Mouse (Mus musculus): ENCODE measurements around the gene Gm26620. TPM values are rescaled to one million over a fixed set of nuclear protein-coding genes. Genes with fewer than 3 reads are reported as not detected.

The Gm26620 gene
- polyA plus RNA-seq, 1 experiment from 2014 or later = 0.66 TPM

- Histone ChIP-seq H3K9ac (ENCODE audit: low read depth, low read length) (no peak overlapping the region), H3K27me3 (ENCODE audit: control insufficient read depth, insufficient read depth, low read length) (no peaks in the 10 kb centered on the region), H3K27ac (ENCODE audit: low read depth, low read length) (no peak overlapping the region), H3K9me3 (replicated peaks; ENCODE audit: control insufficient read depth, low read length) (no peaks in the 10 kb centered on the region), H3K36me3 (ENCODE audit: control insufficient read depth, insufficient read depth, low read length) (no peaks in the 10 kb centered on the region), H3K4me3 (ENCODE audit: low read depth, low read length) (no peak overlapping the region), H3K4me1 (ENCODE audit: control insufficient read depth, insufficient read depth, low read length) (no peaks in the 10 kb centered on the region), H3K4me2 (no peak overlapping the region)
- 75% methylated on average over 5 of the region's 5 CpGs for WGBS (ENCODE audit: insufficient replicate concordance)
- ATAC-seq (replicated peaks; ENCODE audit: insufficient number of reproducible peaks, low FRiP score, low TSS enrichment) = no peak
Measured at GRCm38 (mm10) chr1:170896651-170897281, 11.9 kb downstream of the Gm26620 start.

GRCm38 (mm10) chr1:170898413-170899075 is 13.7 kb downstream of the Gm26620 start:
- peaks cover 5% of the 10 kb centered on the region; the same call in 1 of the 2 replicates for H3K27me3 ChIP-seq (ENCODE audit: control insufficient read depth, insufficient read depth, low read length)
- H3K9ac ChIP-seq (ENCODE audit: low read depth, low read length) = no peak overlapping the region
- H3K36me3 ChIP-seq (ENCODE audit: control insufficient read depth, insufficient read depth, low read length) = no peaks in the 10 kb centered on the region
- no peak overlapping the region for H3K4me2 ChIP-seq
- no peak overlapping the region for H3K4me3 ChIP-seq (ENCODE audit: low read depth, low read length)
- ATAC-seq (replicated peaks; ENCODE audit: insufficient number of reproducible peaks, low FRiP score, low TSS enrichment) = no peak
- H3K9me3 ChIP-seq (replicated peaks; ENCODE audit: control insufficient read depth, low read length) = no peaks in the 10 kb centered on the region
- no peaks in the 10 kb centered on the region for H3K4me1 ChIP-seq (ENCODE audit: control insufficient read depth, insufficient read depth, low read length)
- WGBS (ENCODE audit: insufficient replicate concordance) = 59% methylated on average over 16 of the region's 16 CpGs
- no peak overlapping the region for H3K27ac ChIP-seq (ENCODE audit: low read depth, low read length)

DNA sequence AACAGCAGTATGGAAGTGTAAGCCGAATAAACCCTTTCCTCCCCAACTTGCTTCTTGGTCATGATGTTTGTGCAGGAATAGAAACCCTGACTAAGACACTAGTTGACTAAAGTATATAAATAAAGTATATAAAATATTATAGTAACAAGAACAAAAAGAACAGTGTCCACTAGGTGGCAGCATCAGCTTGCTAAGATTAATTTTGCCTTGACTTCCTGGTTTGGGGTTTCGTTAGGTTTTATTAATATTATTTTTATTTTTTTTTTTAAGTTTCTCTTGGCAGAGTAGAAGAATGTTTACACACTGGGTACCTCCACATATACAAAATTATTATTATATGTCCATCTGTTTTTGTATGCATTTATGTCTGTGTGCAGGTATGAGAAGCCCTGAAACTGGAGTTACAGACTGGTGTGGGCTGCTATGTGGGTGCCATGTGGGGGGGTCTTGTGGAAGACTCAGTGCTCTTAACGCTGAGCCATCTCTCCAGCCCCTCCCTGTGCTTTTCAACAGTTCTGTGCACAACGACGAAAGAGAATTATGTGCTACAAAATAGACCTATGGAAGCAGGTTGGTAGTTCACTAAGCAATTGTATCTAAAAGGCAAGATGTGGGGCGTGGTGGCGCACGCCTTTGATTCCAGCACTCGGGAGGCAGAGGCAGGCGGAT is 16.1 kb downstream of the Gm26620 start:
- ATAC-seq (replicated peaks; ENCODE audit: insufficient number of reproducible peaks, low FRiP score, low TSS enrichment) = no peak

DNA sequence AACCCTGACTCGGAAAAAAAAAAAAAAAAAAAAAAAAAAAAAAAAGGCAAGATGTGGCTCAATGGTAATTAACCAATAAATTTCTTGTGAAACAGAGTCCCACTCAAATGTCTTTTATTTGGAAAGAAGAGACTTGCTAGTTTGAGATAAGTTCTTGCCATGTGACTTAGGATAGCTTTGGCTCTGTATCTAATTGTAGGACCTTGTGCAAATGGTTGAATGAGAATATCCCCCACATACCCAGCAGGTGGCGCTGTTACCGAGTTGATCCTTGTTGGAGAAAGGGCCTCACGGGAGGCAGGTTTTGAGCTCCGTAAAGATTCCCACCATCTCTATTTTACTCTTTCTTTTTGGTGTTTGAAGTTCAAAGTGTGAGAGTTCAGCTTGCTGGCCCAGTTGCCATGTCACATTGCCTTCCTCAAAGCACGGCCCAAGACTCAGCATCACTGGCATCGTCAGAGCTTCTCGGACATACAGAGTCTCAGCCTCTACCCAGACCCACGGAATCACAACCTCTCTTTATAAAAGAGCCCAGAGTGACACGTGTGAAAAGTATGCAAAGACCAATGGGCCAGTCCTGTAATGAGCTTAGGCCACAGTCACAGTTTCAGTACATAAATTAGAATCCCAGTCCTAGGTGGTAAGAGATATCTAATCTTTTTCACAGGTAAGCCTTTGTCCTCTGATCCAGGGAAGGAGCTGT is 16.8 kb downstream of the Gm26620 start:
- 0 out of 2 replicates have a peak, but pooled peaks have one; percentile 14 for ATAC-seq (replicated peaks; ENCODE audit: insufficient number of reproducible peaks, low FRiP score, low TSS enrichment)
- no peak overlapping the region for H3K4me3 ChIP-seq (ENCODE audit: low read depth, low read length)
- H3K4me2 ChIP-seq = peak overlapping the region; percentile 37
- no peaks in the 10 kb centered on the region for H3K4me1 ChIP-seq (ENCODE audit: control insufficient read depth, insufficient read depth, low read length)
- H3K9me3 ChIP-seq (replicated peaks; ENCODE audit: control insufficient read depth, low read length) = no peaks in the 10 kb centered on the region
- no peak overlapping the region for H3K9ac ChIP-seq (ENCODE audit: low read depth, low read length)
- no peak overlapping the region for H3K27ac ChIP-seq (ENCODE audit: low read depth, low read length)
- H3K27me3 ChIP-seq (ENCODE audit: control insufficient read depth, insufficient read depth, low read length) = peaks cover 22% of the 10 kb centered on the region
- no peaks in the 10 kb centered on the region for H3K36me3 ChIP-seq (ENCODE audit: control insufficient read depth, insufficient read depth, low read length)
- 30% methylated on average over 10 of the region's 10 CpGs for WGBS (ENCODE audit: insufficient replicate concordance)

More for the DNA sequence above, 16.1 kb downstream of the Gm26620 start:
- no peaks in the 10 kb centered on the region for H3K9me3 ChIP-seq (replicated peaks; ENCODE audit: control insufficient read depth, low read length)
- H3K27ac ChIP-seq (ENCODE audit: low read depth, low read length) = no peak overlapping the region
- no peaks in the 10 kb centered on the region for H3K4me1 ChIP-seq (ENCODE audit: control insufficient read depth, insufficient read depth, low read length)
- no peaks in the 10 kb centered on the region for H3K36me3 ChIP-seq (ENCODE audit: control insufficient read depth, insufficient read depth, low read length)
- H3K27me3 ChIP-seq (ENCODE audit: control insufficient read depth, insufficient read depth, low read length) = peaks cover 14% of the 10 kb centered on the region
- H3K4me2 ChIP-seq = peak overlapping the region; percentile 37
- H3K4me3 ChIP-seq (ENCODE audit: low read depth, low read length) = no peak overlapping the region
- 32% methylated on average over 10 of the region's 10 CpGs for WGBS (ENCODE audit: insufficient replicate concordance)
- H3K9ac ChIP-seq (ENCODE audit: low read depth, low read length) = no peak overlapping the region

DNA sequence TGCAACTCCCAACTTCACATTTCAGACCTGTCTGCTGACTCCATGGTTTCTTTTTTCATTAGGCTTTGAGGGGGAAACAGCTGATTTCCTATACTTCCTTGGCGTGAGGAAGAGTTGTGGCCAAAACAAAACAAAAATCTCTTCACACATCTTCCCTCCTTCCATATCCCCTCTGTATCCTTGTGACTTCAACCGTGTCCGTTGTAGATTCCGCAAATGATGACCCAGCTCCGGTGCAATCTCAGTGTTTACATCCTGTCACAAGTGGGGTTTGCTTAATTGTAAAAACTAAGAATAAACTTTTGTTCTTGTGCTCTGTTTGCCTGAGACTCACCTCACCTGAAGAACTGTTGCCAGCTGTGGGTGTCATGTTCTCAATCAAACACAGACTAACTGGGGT is 18.6 kb downstream of the Gm26620 start:
- ATAC-seq (replicated peaks; ENCODE audit: insufficient number of reproducible peaks, low FRiP score, low TSS enrichment) = no peak
- peaks cover 5% of the 10 kb centered on the region for H3K4me1 ChIP-seq (ENCODE audit: control insufficient read depth, insufficient read depth, low read length)
- H3K36me3 ChIP-seq (ENCODE audit: control insufficient read depth, insufficient read depth, low read length) = no peaks in the 10 kb centered on the region
- H3K27me3 ChIP-seq (ENCODE audit: control insufficient read depth, insufficient read depth, low read length) = peaks cover 39% of the 10 kb centered on the region
- H3K9me3 ChIP-seq (replicated peaks; ENCODE audit: control insufficient read depth, low read length) = no peaks in the 10 kb centered on the region
- no peak overlapping the region for H3K9ac ChIP-seq (ENCODE audit: low read depth, low read length)
- no peak overlapping the region for H3K4me2 ChIP-seq
- 67% methylated on average over 5 of the region's 5 CpGs for WGBS (ENCODE audit: insufficient replicate concordance)
- no peak overlapping the region for H3K4me3 ChIP-seq (ENCODE audit: low read depth, low read length)
- no peak overlapping the region for H3K27ac ChIP-seq (ENCODE audit: low read depth, low read length)

DNA sequence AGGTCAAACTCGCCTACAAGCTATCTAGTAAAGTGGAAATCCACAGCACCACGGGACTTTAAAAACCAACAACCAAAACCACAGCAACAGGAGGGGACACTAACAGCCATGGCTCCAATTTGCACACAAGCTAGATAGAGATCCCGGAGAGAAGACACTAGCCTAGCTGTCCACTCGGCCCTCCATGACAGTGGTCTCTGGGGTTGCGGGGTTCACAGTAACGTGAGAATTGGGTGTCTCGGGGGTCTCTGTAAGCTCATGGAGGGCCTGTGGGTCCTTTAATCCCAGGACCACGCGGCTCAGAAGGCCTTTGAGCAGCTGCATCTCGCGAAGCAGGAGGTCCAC is 22.2 kb downstream of the Gm26620 start:
- no peaks in the 10 kb centered on the region for H3K9me3 ChIP-seq (replicated peaks; ENCODE audit: control insufficient read depth, low read length)
- H3K36me3 ChIP-seq (ENCODE audit: control insufficient read depth, insufficient read depth, low read length) = no peaks in the 10 kb centered on the region
- H3K4me2 ChIP-seq = peak overlapping the region; percentile 91
- H3K9ac ChIP-seq (ENCODE audit: low read depth, low read length) = no peak overlapping the region
- H3K4me3 ChIP-seq (ENCODE audit: low read depth, low read length) = peak overlapping the region; percentile 47
- peaks cover 57% of the 10 kb centered on the region for H3K27me3 ChIP-seq (ENCODE audit: control insufficient read depth, insufficient read depth, low read length)
- H3K4me1 ChIP-seq (ENCODE audit: control insufficient read depth, insufficient read depth, low read length) = peaks cover 5% of the 10 kb centered on the region
- no peak for ATAC-seq (replicated peaks; ENCODE audit: insufficient number of reproducible peaks, low FRiP score, low TSS enrichment)
- 24% methylated on average over 11 of the region's 11 CpGs for WGBS (ENCODE audit: insufficient replicate concordance)
- no peak overlapping the region for H3K27ac ChIP-seq (ENCODE audit: low read depth, low read length)

- ATAC-seq (replicated peaks; ENCODE audit: insufficient number of reproducible peaks, low FRiP score, low TSS enrichment) = peak; percentile 59; the same call in 1 of the 2 replicates
- H3K27ac ChIP-seq (ENCODE audit: low read depth, low read length) = no peak overlapping the region
- no peaks in the 10 kb centered on the region for H3K9me3 ChIP-seq (replicated peaks; ENCODE audit: control insufficient read depth, low read length)
- H3K4me3 ChIP-seq (ENCODE audit: low read depth, low read length) = peak overlapping the region; percentile 47
- peaks cover 5% of the 10 kb centered on the region for H3K4me1 ChIP-seq (ENCODE audit: control insufficient read depth, insufficient read depth, low read length)
- no peaks in the 10 kb centered on the region for H3K36me3 ChIP-seq (ENCODE audit: control insufficient read depth, insufficient read depth, low read length)
- peaks cover 58% of the 10 kb centered on the region for H3K27me3 ChIP-seq (ENCODE audit: control insufficient read depth, insufficient read depth, low read length)
- peak overlapping the region; percentile 91 for H3K4me2 ChIP-seq
- 1% methylated on average over 68 of the region's 71 CpGs for WGBS (ENCODE audit: insufficient replicate concordance)
- peak overlapping the region; percentile 50; the same call in 1 of the 2 replicates for H3K9ac ChIP-seq (ENCODE audit: low read depth, low read length)
Measured at GRCm38 (mm10) chr1:170907456-170908191, 22.8 kb downstream of the Gm26620 start.

DNA sequence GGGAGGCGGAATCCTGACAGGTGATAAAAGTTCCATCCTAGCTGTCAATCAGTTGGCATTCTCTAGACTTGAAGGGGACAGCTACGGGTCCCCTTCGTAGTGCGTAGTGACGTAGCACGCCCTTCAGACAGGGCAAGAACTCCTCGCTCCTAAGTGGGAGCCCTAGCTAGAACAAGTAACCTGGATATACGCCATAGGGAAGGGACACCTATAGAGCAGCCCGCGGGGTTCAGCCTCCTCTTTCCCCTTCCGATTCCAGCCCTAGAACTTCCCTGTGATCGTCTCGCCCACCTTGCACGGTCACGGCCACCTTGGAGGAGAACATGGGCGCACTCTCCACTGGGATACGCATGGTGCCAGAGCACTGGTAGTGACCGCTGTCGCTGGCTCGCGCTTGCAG is 23.5 kb downstream of the Gm26620 start:
- peak overlapping the region; percentile 91 for H3K4me2 ChIP-seq
- H3K27me3 ChIP-seq (ENCODE audit: control insufficient read depth, insufficient read depth, low read length) = peaks cover 62% of the 10 kb centered on the region
- peaks cover 5% of the 10 kb centered on the region for H3K4me1 ChIP-seq (ENCODE audit: control insufficient read depth, insufficient read depth, low read length)
- H3K27ac ChIP-seq (ENCODE audit: low read depth, low read length) = no peak overlapping the region
- H3K36me3 ChIP-seq (ENCODE audit: control insufficient read depth, insufficient read depth, low read length) = no peaks in the 10 kb centered on the region
- 4% methylated on average over 21 of the region's 21 CpGs for WGBS (ENCODE audit: insufficient replicate concordance)
- peak overlapping the region; percentile 47 for H3K4me3 ChIP-seq (ENCODE audit: low read depth, low read length)
- no peak for ATAC-seq (replicated peaks; ENCODE audit: insufficient number of reproducible peaks, low FRiP score, low TSS enrichment)
- H3K9me3 ChIP-seq (replicated peaks; ENCODE audit: control insufficient read depth, low read length) = no peaks in the 10 kb centered on the region
- no peak overlapping the region for H3K9ac ChIP-seq (ENCODE audit: low read depth, low read length)

Data from heart, embryonic 11.5 days (tissue).